Mouse (Mus musculus) cortical plate, adult 2 months (tissue): Measurements from ENCODE around the gene Plgrkt. TPM values are rescaled to one million over a fixed set of nuclear protein-coding genes. Genes with fewer than 3 reads are reported as not detected.

Experiments used
- H3K27ac ChIP-seq: fragments of 200-500 bp; 2 replicates; pipeline ENCODE4 v1.5.1; 2012; ENCODE audit warnings: low read length, control low read depth, inconsistent platforms; ENCODE audit not compliant: insufficient read depth
- H3K4me1 ChIP-seq: fragments of 200-500 bp; 2 replicates; pipeline ENCODE4 v1.6.1; 2011; ENCODE audit warnings: low read length; ENCODE audit not compliant: control insufficient read depth, insufficient read depth
- H3K4me3 ChIP-seq: fragments of 200-500 bp; 2 replicates; pipeline ENCODE4 v1.5.1; 2011; ENCODE audit warnings: mild to moderate bottlenecking, low read length, control low read depth; ENCODE audit not compliant: insufficient read depth
- CTCF ChIP-seq: fragments of 200-500 bp; IDR thresholded peaks from 2 replicates; pipeline ENCODE4 v1.5.1; 2011; ENCODE audit warnings: mild to moderate bottlenecking, control low read depth, low read length; ENCODE audit not compliant: insufficient read depth; ENCODE audit errors: extremely low read depth
- POLR2A ChIP-seq: fragments of 200-500 bp; IDR thresholded peaks from 2 replicates; pipeline ENCODE4 v1.6.1; 2011; ENCODE audit warnings: mild to moderate bottlenecking, low read length, control low read depth; ENCODE audit not compliant: insufficient read depth; ENCODE audit errors: extremely low read depth
- polyA plus RNA-seq: library from polyadenylated mRNA; depleted of rRNA; stranded (reverse); fragments of >200 nt; gene quantifications from 2 replicates; pipeline ENCODE4 v1.2.3, GENCODE M21; 2012

The Plgrkt gene
- polyA plus RNA-seq, 1 experiment = 37.8 TPM

DNA sequence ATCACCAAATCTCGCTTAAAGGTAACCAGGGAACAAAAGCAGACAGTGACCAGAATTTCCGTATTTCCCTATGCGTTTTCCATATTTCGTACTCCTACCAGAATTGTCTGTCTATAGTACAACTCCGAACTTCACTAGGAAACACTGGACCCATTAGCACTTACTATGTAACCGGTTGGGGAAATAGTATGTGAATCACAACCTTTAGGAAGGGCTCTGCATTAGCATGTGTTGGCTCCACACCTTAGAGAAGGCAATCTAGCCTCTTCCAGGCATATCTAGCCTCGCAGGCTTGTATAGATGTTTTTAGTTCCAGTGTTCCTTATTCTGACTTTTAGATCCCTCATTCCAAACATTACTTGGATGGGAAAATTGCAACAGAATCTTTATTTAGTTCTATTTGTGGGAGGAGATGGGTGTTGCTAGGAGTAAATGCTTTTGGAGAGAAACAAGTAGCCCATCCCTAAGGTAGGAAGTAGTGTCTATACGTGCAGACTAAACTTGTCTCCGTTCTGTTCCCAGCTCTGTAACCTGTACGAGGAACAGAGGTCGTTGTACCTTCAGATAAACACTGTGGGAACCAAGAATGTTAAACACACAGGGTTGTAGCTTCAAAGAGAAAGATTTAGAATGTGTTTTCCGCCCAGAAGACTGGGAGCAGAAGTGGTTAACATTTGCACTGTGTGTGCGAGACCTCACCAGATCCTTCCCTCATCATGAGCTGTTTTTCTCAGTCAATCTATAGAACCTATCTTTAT, 4.8 kb downstream of the Plgrkt start:
- Histone ChIP-seq H3K27ac (no peak overlapping the region), H3K4me3 (peak overlapping the region; percentile 62), H3K4me1 (peaks cover 7% of the 10 kb centered on the region)
- TF ChIP-seq POLR2A = no peak
- TF ChIP-seq CTCF = no peak

- TF ChIP-seq POLR2A = peak; percentile 85; the same call in 1 of the 2 replicates
- TF ChIP-seq CTCF = no peak
- no peak overlapping the region for H3K27ac ChIP-seq
These were observed 5.6 kb downstream of the Plgrkt start for GRCm38 (mm10) chr19:29361468-29362130.

DNA sequence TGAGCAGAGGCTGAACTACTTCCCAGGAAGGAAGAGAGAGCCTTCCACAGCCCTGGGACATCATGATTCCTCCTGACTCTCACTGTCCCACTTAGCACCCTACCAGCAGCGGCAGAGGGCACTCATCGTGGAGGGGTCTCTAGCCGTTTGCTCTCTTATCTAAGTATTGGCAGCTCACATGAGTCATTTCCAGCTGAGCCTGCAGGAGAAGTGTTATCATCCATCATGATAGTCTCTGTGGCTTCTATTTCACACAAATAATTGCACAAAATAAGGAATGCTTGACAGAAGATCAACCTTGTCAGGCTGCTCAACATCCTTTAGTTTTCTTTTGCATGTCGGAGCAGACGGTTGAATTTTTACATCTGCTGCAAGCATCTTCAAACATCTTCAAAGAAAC, 6.9 kb downstream of the Plgrkt start:
- Histone ChIP-seq H3K4me3 (no peak overlapping the region; the same call in 1 of the 2 replicates), H3K4me1 (peaks cover 7% of the 10 kb centered on the region), H3K27ac (no peak overlapping the region)
- TF ChIP-seq CTCF (no peak), POLR2A (no peak)

More at GRCm38 (mm10) chr19:29361468-29362130, 5.6 kb downstream of the Plgrkt start:
- Histone ChIP-seq H3K4me1 (peaks cover 7% of the 10 kb centered on the region), H3K4me3 (peak overlapping the region; percentile 62)

DNA sequence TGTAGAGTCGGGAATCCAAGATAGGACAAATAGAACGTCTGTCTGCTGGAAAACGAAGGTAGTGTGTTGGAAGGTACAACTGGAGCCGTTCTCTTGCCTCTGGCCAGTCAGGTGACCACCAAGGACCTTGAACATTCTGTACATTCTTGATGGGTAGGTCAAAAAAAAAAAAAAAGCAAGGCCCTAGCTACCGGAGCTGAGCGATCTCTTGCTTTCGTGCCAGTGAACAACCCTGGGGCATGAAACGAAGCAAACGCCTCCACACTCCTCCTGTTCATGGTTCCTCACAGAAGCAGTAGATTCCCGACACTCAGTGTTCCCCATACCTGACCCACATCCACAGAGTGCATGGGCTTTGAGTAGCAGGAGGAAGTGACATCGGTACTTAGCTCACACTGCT, 10.9 kb downstream of the Plgrkt start:
- Histone ChIP-seq H3K27ac (no peak overlapping the region), H3K4me3 (no peak overlapping the region), H3K4me1 (peaks cover 5% of the 10 kb centered on the region)
- TF ChIP-seq POLR2A = no peak
- TF ChIP-seq CTCF = no peak

DNA sequence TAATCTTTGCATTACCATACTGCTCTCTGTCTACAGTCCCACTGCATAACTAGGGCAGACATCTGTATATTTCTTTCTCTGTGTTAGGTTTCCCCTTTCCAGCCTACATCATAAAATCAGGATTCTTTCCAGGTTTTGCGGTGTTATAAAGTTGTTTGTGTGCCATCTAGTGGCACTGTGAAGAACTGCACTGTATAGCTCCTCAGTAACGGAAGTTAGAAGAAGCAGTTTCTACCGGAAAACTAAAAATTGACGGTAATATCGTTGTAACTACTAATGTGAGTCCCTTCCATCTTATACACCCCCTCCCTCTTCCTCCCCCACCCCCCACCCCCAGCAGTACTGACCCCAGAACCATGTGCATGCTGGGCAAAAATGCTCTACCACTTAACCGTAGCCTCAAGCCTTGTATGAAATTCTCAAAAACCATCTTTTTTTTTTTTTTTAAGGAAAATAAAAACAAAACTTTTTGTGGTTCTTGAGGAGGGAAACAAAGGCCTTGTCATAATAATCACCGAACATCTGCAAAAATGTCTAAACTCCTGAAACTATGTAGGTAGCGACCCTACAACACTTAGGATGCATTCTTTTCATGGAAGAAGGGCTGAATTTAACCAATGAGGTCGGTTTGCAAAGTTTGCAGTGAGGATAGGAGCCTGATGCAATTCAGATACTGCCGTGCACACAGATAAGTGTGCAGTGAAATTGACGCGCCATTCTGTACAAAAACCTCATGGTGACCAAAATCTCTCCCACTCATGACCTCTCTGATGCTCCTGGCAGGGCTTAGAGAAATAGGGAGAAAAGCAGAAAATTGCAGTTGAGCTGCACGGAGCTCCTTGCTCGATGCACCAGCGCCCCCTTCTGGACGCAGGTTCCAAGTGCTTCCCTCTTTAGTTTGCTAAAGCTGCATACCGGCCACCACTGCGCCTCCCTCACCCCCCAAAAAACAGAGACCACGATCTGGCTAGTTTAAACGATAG, 12.0 kb downstream of the Plgrkt start:
- Histone ChIP-seq H3K27ac (no peak overlapping the region), H3K4me3 (no peak overlapping the region; the same call in 1 of the 2 replicates), H3K4me1 (peaks cover 1% of the 10 kb centered on the region; the same call in 1 of the 2 replicates)
- TF ChIP-seq CTCF (peak; percentile 94), POLR2A (no peak)

GRCm38 (mm10) chr19:29350991-29351390, 16.2 kb downstream of the Plgrkt start:
- no peak for TF ChIP-seq POLR2A
- TF ChIP-seq CTCF = no peak
- Histone ChIP-seq H3K4me3 (no peak overlapping the region), H3K27ac (no peak overlapping the region), H3K4me1 (no peaks in the 10 kb centered on the region)

GRCm38 (mm10) chr19:29345636-29346035, 21.6 kb downstream of the Plgrkt start:
- Histone ChIP-seq H3K4me3 (no peak overlapping the region), H3K27ac (no peak overlapping the region), H3K4me1 (no peaks in the 10 kb centered on the region)
- TF ChIP-seq POLR2A (no peak), CTCF (no peak)

- no peak for TF ChIP-seq CTCF
- no peak for TF ChIP-seq POLR2A
- Histone ChIP-seq H3K4me3 (no peak overlapping the region), H3K27ac (no peak overlapping the region), H3K4me1 (no peaks in the 10 kb centered on the region)
These were observed 22.3 kb downstream of the Plgrkt start for GRCm38 (mm10) chr19:29344868-29345267.

- TF ChIP-seq CTCF = no peak
- no peak for TF ChIP-seq POLR2A
- no peaks in the 10 kb centered on the region for H3K4me1 ChIP-seq
- H3K27ac ChIP-seq = no peak overlapping the region
- H3K4me3 ChIP-seq = no peak overlapping the region
These were observed 24.9 kb downstream of the Plgrkt start for GRCm38 (mm10) chr19:29342281-29342680.
